Mouse (Mus musculus) lung, adult 18-20 months (tissue): ENCODE measurements around the gene Thrsp.

ENCODE experiments used
- DNase-seq, 2 experiments: peaks; one replicate each; pipeline ENCODE4 v3.0.0; 2022; ENCODE audit warnings: mixed read lengths in 2 of 2

Gene Thrsp

GRCm38 (mm10) chr7:97375101-97375500 lies 42.4 kb downstream of the Thrsp start:
- DNase-seq: no peak

- no peak for DNase-seq
Observed at GRCm38 (mm10) chr7:97365887-97366286, 51.6 kb downstream of the Thrsp start.
